Mouse (Mus musculus): Measurements from ENCODE around the gene Alad. TPM values are rescaled to one million over a fixed set of nuclear protein-coding genes. Genes with fewer than 3 reads are reported as not detected.

Alad gene
- polyA plus RNA-seq, 1 experiment from 2014 or later, result 75.9 TPM

- peak within 1 kb of the TSS; percentile 75 for H3K4me2 ChIP-seq
- H3K27me3 ChIP-seq, result no peaks in the 10 kb centered on the region; the same call in 1 of the 2 replicates
- H3K9ac ChIP-seq (replicated peaks), result peak within 1 kb of the TSS; percentile 68
- no peaks in the 10 kb centered on the region for H3K36me3 ChIP-seq
- H3K4me3 ChIP-seq (replicated peaks), result peak within 1 kb of the TSS; percentile 63
- H3K9me3 ChIP-seq, result no peaks in the 10 kb centered on the region
- no peaks in the 10 kb centered on the region for H3K4me1 ChIP-seq (replicated peaks)
- WGBS, result under 1% methylated on average over 30 of the region's 30 CpGs
- H3K27ac ChIP-seq, result no peak within 1 kb of the TSS
- peak; percentile 82 for ATAC-seq (ENCODE audit: insufficient number of reproducible peaks, insufficient read depth, low FRiP score, low TSS enrichment, low read depth)
Measured at GRCm38 (mm10) chr4:62470598-62471051, 49.1 kb downstream of the Alad start, which contains the start of gene Wdr31. Gene Wdr31, minus strand, starts transcription at chr4:62470896.

GRCm38 (mm10) chr4:62468158-62468557 lies 51.6 kb downstream of the Alad start:
- 91% methylated on average over 1 of the region's 1 CpGs for WGBS
- Histone ChIP-seq H3K9ac (replicated peaks) (no peak overlapping the region), H3K36me3 (0 out of 2 replicates have a peak, but pooled peaks cover under 1% of the 10 kb centered on the region), H3K4me2 (no peak overlapping the region), H3K4me1 (replicated peaks) (no peaks in the 10 kb centered on the region), H3K9me3 (no peaks in the 10 kb centered on the region), H3K4me3 (replicated peaks) (no peak overlapping the region), H3K27ac (no peak overlapping the region), H3K27me3 (no peaks in the 10 kb centered on the region)
- no peak for ATAC-seq (ENCODE audit: insufficient number of reproducible peaks, insufficient read depth, low FRiP score, low TSS enrichment, low read depth)

GRCm38 (mm10) chr4:62463124-62463523 lies 56.6 kb downstream of the Alad start:
- H3K27me3 ChIP-seq, result no peaks in the 10 kb centered on the region
- H3K36me3 ChIP-seq, result 0 out of 2 replicates have a peak, but pooled peaks cover 20% of the 10 kb centered on the region
- H3K4me3 ChIP-seq (replicated peaks), result no peak overlapping the region
- H3K4me2 ChIP-seq, result no peak overlapping the region
- no peak overlapping the region for H3K27ac ChIP-seq
- WGBS, result 89% methylated on average over 2 of the region's 2 CpGs
- no peaks in the 10 kb centered on the region for H3K9me3 ChIP-seq
- H3K9ac ChIP-seq (replicated peaks), result no peak overlapping the region
- H3K4me1 ChIP-seq (replicated peaks), result no peaks in the 10 kb centered on the region
- no peak for ATAC-seq (ENCODE audit: insufficient number of reproducible peaks, insufficient read depth, low FRiP score, low TSS enrichment, low read depth)

- H3K36me3 ChIP-seq, result 0 out of 2 replicates have a peak, but pooled peaks cover 21% of the 10 kb centered on the region
- WGBS, result 87% methylated on average over 8 of the region's 8 CpGs
- no peak overlapping the region for H3K27ac ChIP-seq
- H3K9ac ChIP-seq (replicated peaks), result no peak overlapping the region
- ATAC-seq (ENCODE audit: insufficient number of reproducible peaks, insufficient read depth, low FRiP score, low TSS enrichment, low read depth), result no peak
- no peaks in the 10 kb centered on the region for H3K9me3 ChIP-seq
- no peak overlapping the region for H3K4me3 ChIP-seq (replicated peaks)
- H3K4me1 ChIP-seq (replicated peaks), result no peaks in the 10 kb centered on the region
- H3K4me2 ChIP-seq, result no peak overlapping the region
- no peaks in the 10 kb centered on the region for H3K27me3 ChIP-seq
Measured at GRCm38 (mm10) chr4:62460348-62460747, 59.4 kb downstream of the Alad start.

Other genes with a start within 250 kb of the Alad start
- 23.2 and 24.6 TPM in 2 replicates for gene Fkbp15, start 159.4 kb downstream of the Alad start, polyA plus RNA-seq (2016; fragmentation: Nextera tagmentation; extraction: Ambion mirVana)
- 42.8 and 48.6 TPM in 2 replicates for gene Slc31a1, start 159.2 kb downstream of the Alad start, polyA plus RNA-seq (2016; fragmentation: Nextera tagmentation; extraction: Ambion mirVana)
- 208 and 226 TPM in 2 replicates for gene Cdc26, start 111.3 kb downstream of the Alad start, polyA plus RNA-seq (2016; fragmentation: Nextera tagmentation; extraction: Ambion mirVana)
- gene Prpf4, start 111.1 kb downstream of the Alad start, polyA plus RNA-seq (2016; fragmentation: Nextera tagmentation; extraction: Ambion mirVana), result 31.8 and 33.3 TPM in 2 replicates
- gene Rnf183, start 84.7 kb downstream of the Alad start, polyA plus RNA-seq (2016; fragmentation: Nextera tagmentation; extraction: Ambion mirVana), result not detected in 2 replicates
- gene Wdr31, start 49.0 kb downstream of the Alad start, polyA plus RNA-seq (2016; fragmentation: Nextera tagmentation; extraction: Ambion mirVana), result 9.6 and 11.1 TPM in 2 replicates
- gene Bspry, start 39.9 kb downstream of the Alad start, polyA plus RNA-seq (2016; fragmentation: Nextera tagmentation; extraction: Ambion mirVana), result 1.1 and 1.5 TPM in 2 replicates
- gene Hdhd3, start 16.5 kb downstream of the Alad start, polyA plus RNA-seq (2016; fragmentation: Nextera tagmentation; extraction: Ambion mirVana), result 13.2 and 13.4 TPM in 2 replicates
- gene Pole3, start 5.2 kb upstream of the Alad start, polyA plus RNA-seq (2016; fragmentation: Nextera tagmentation; extraction: Ambion mirVana), result 95.3 and 96.9 TPM in 2 replicates
- gene 4933430I17Rik, start 5.5 kb upstream of the Alad start, polyA plus RNA-seq (2016; fragmentation: Nextera tagmentation; extraction: Ambion mirVana), result 0.73 and 0.93 TPM in 2 replicates
- 38.7 and 43.3 TPM in 2 replicates for gene Rgs3, start 39.9 kb upstream of the Alad start, polyA plus RNA-seq (2016; fragmentation: Nextera tagmentation; extraction: Ambion mirVana)